Mouse (Mus musculus) ES-Bruce4 (cell line): ENCODE results near the gene Gucy2d. TPM values are rescaled to one million over a fixed set of nuclear protein-coding genes. Genes with fewer than 3 reads are reported as not detected.

Experiments used
- H3K27ac ChIP-seq: 2 replicates; pipeline ENCODE4 v1.5.1; 2012; ENCODE audit warnings: low read length, inconsistent platforms; ENCODE audit not compliant: insufficient read depth
- H3K27me3 ChIP-seq: 2 replicates; pipeline ENCODE4 v1.6.1; 2012; ENCODE audit warnings: mild to moderate bottlenecking, low read length, inconsistent platforms; ENCODE audit not compliant: control insufficient read depth, poor library complexity, insufficient read depth, severe bottlenecking
- H3K36me3 ChIP-seq: 2 replicates; pipeline ENCODE4 v1.6.1; 2012; ENCODE audit warnings: inconsistent platforms, mild to moderate bottlenecking, low read length, moderate library complexity; ENCODE audit not compliant: control insufficient read depth, poor library complexity, insufficient read depth, severe bottlenecking
- H3K4me1 ChIP-seq: one replicate; pipeline ENCODE4 v1.8.1; 2011; ENCODE audit warnings: low read length; ENCODE audit not compliant: control insufficient read depth, insufficient read depth
- H3K4me3 ChIP-seq: 2 replicates; pipeline ENCODE4 v1.5.1; 2011; ENCODE audit warnings: low read depth, mild to moderate bottlenecking, low read length
- H3K9ac ChIP-seq: 2 replicates; pipeline ENCODE4 v1.6.1; 2012; ENCODE audit warnings: low read depth, mild to moderate bottlenecking, inconsistent platforms; ENCODE audit not compliant: poor library complexity, severe bottlenecking
- H3K9me3 ChIP-seq: replicated peaks from 2 replicates; pipeline ENCODE4 v1.6.1; 2012; ENCODE audit warnings: mild to moderate bottlenecking, low read length, inconsistent platforms; ENCODE audit not compliant: control insufficient read depth, poor library complexity, insufficient read depth, severe bottlenecking
- CTCF ChIP-seq: IDR thresholded peaks from one replicate; pipeline ENCODE4 v1.8.1; 2011; ENCODE audit warnings: low read depth, low read length
- EP300 ChIP-seq: IDR thresholded peaks from 2 replicates; pipeline ENCODE4 v1.6.1; 2011; ENCODE audit warnings: low read depth, low read length; ENCODE audit not compliant: insufficient read depth
- POLR2A ChIP-seq: IDR thresholded peaks from one replicate; pipeline ENCODE4 v1.8.1; 2011; ENCODE audit warnings: low read length; ENCODE audit not compliant: insufficient read depth
- polyA plus RNA-seq: library from polyadenylated mRNA; stranded (reverse); fragments of >200 nt; gene quantifications from 2 replicates; pipeline ENCODE4 v1.2.4, GENCODE M21; 2011; ENCODE audit warnings: low read depth; ENCODE audit not compliant: missing spikeins, insufficient read depth, insufficient read length

Gene Gucy2d
- polyA plus RNA-seq, 1 experiment = not detected

GRCm38 (mm10) chr7:98524869-98525699 is 84.9 kb downstream of the Gucy2d start:
- no peak for TF ChIP-seq POLR2A
- no peak for TF ChIP-seq CTCF
- no peak for TF ChIP-seq EP300
- no peaks in the 10 kb centered on the region for H3K36me3 ChIP-seq
- H3K27ac ChIP-seq = no peak overlapping the region
- no peaks in the 10 kb centered on the region for H3K4me1 ChIP-seq
- no peak overlapping the region for H3K9ac ChIP-seq
- no peaks in the 10 kb centered on the region for H3K9me3 ChIP-seq
- H3K4me3 ChIP-seq = no peak overlapping the region
- no peaks in the 10 kb centered on the region for H3K27me3 ChIP-seq

Other genes starting within 250 kb of the Gucy2d start
- not detected in 2 replicates for gene B3gnt6, start 240.9 kb upstream of the Gucy2d start, polyA plus RNA-seq
- gene Acer3, start 119.2 kb upstream of the Gucy2d start, polyA plus RNA-seq = 18.4 and 19.2 TPM in 2 replicates
- gene Tsku, start 79.1 kb upstream of the Gucy2d start, polyA plus RNA-seq = 17.5 TPM in 2 replicates
- gene Lrrc32, start 48.9 kb downstream of the Gucy2d start, polyA plus RNA-seq = 4.9 and 5.9 TPM in 2 replicates
- gene Emsy, start 216.4 kb downstream of the Gucy2d start, polyA plus RNA-seq = 61.2 and 66.5 TPM in 2 replicates